Mouse (Mus musculus): ENCODE results near the gene Asf1a. TPM values are rescaled to one million over a fixed set of nuclear protein-coding genes. Genes with fewer than 3 reads are reported as not detected.
"Not testable (repeated sequence)": the region's sequence is repeated elsewhere in the genome, so short reads cannot be mapped to it uniquely, and the experiment has no call there.

Asf1a gene
- 10 to 100 TPM; 26.4 to 36.6 TPM for total RNA-seq (2021)
- 1.8 TPM in 2 replicates for polyA plus RNA-seq (2012; rRNA removed)
- long read RNA-seq, transcript Asf1a-201 (4 exons, 2,201 nt), result major isoform, 17 of 17 reads
- long read RNA-seq, partial matches to known transcripts, result 0 of 17 reads
- long read RNA-seq, other reads (novel, unspliced or antisense), result 0 of 17 reads

GRCm38 (mm10) chr10:53596677-53597120 lies at the start of gene Asf1a:
TSS of gene Asf1a (plus strand) at chr10:53596757.
- DNase-seq, result peak; percentile 99

- no peak for DNase-seq
Measured at GRCm38 (mm10) chr10:53562001-53562400, 34.6 kb upstream of the Asf1a start.

GRCm38 (mm10) chr10:53565538-53565937 lies 31.0 kb upstream of the Asf1a start:
- DNase-seq, result no peak

- DNase-seq, result no peak
Measured at GRCm38 (mm10) chr10:53568531-53568930, 28.0 kb upstream of the Asf1a start.

- DNase-seq, result no peak
Measured at GRCm38 (mm10) chr10:53580137-53580536, 16.4 kb upstream of the Asf1a start.

GRCm38 (mm10) chr10:53580621-53581081 lies 15.9 kb upstream of the Asf1a start:
- peak; percentile 79 for DNase-seq

- no peak for DNase-seq
Measured at GRCm38 (mm10) chr10:53581087-53581486, 15.5 kb upstream of the Asf1a start.

- no peak for DNase-seq
Measured at GRCm38 (mm10) chr10:53585777-53586176, 10.8 kb upstream of the Asf1a start.

- DNase-seq, result peak; percentile 11
Measured at GRCm38 (mm10) chr10:53595744-53596676, 547 bp upstream of the Asf1a start.

- DNase-seq, result peak; percentile 71
Measured at GRCm38 (mm10) chr10:53597121-53597881, 744 bp downstream of the Asf1a start.

GRCm38 (mm10) chr10:53598821-53599220 lies 2.3 kb downstream of the Asf1a start:
- DNase-seq, result no peak

- no peak for DNase-seq
Measured at GRCm38 (mm10) chr10:53605328-53605727, 8.8 kb downstream of the Asf1a start.

- DNase-seq, result no peak
Measured at GRCm38 (mm10) chr10:53608274-53608673, 11.7 kb downstream of the Asf1a start.

GRCm38 (mm10) chr10:53612172-53612571 lies 15.6 kb downstream of the Asf1a start:
- DNase-seq, result no peak

GRCm38 (mm10) chr10:53613955-53614354 lies 17.4 kb downstream of the Asf1a start:
- DNase-seq, result no peak

GRCm38 (mm10) chr10:53615850-53616616 lies 19.5 kb downstream of the Asf1a start:
- peak; percentile 24 for DNase-seq

GRCm38 (mm10) chr10:53629247-53629917 lies 32.8 kb downstream of the Asf1a start:
- DNase-seq, result peak; percentile 95

GRCm38 (mm10) chr10:53629918-53630250 lies 33.3 kb downstream of the Asf1a start:
- DNase-seq, result peak; percentile 98

GRCm38 (mm10) chr10:53630339-53630738 lies 33.8 kb downstream of the Asf1a start, which contains the start of gene Mcm9:
TSS of gene Mcm9 (minus strand) at chr10:53630439.
- DNase-seq, result not testable (repeated sequence)

- DNase-seq, result no peak
Measured at GRCm38 (mm10) chr10:53634160-53634559, 37.6 kb downstream of the Asf1a start.

Measured in adrenal gland, adult 2 months (tissue).